Mouse (Mus musculus) cerebellum, adult 18-20 months (tissue): Measurements from ENCODE around the gene Ncor2.

Experiments
- DNase-seq, 2 experiments: peaks; one replicate each; pipeline ENCODE4 v3.0.0; 2021

Gene Ncor2

GRCm38 (mm10) chr5:125125219-125125618 lies 53.8 kb downstream of the Ncor2 start:
- peak in 1 of 2 experiments; percentile 41 for DNase-seq

GRCm38 (mm10) chr5:125124002-125124401 lies 55.0 kb downstream of the Ncor2 start:
- DNase-seq = no peak

DNA sequence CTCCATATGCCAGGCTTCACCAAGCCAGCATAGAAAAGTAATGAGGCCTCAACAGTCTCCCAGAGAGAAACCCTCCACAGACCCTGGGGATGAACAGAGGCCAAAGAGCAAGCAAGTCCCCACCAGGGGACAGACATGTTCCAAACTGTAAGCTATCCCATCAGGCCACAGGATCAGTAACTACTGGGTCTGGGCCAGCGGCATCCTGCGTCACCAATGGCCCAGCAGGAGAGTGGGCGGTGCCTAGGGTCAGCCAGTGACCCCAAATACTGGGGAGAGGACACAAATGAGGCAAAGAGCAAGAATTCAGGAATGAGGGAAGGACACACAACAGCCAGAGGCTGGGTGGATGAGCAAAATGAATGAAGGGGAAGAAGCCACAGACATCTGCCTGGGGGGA lies 55.8 kb downstream of the Ncor2 start:
- DNase-seq = no peak

- no peak for DNase-seq
Measured at GRCm38 (mm10) chr5:125122546-125122945, 56.5 kb downstream of the Ncor2 start.

DNA sequence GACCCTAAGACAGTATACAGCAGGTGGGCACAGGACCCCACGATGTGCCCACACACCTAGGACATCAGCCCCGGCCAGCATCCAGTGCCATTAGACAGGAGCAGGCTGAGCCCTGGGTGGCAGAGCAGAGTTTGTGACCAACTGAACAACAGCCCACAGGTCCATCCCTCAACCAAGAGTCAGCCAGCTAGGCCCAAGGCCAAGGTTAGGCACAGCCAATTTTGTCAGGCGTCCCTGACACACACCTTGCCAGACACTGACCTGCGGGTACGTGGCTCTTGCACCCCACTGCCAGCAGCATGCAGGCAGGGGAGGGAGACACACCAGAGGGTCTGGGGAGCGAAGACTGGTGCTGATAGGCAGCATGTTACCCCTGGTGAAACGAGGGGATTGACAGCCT lies 57.0 kb downstream of the Ncor2 start:
- DNase-seq = peak; percentile 47 to 55

- no peak for DNase-seq
Measured at GRCm38 (mm10) chr5:125120517-125121303, 58.3 kb downstream of the Ncor2 start.

GRCm38 (mm10) chr5:125117238-125117637 lies 61.8 kb downstream of the Ncor2 start:
- peak; percentile 47 to 54 for DNase-seq

DNA sequence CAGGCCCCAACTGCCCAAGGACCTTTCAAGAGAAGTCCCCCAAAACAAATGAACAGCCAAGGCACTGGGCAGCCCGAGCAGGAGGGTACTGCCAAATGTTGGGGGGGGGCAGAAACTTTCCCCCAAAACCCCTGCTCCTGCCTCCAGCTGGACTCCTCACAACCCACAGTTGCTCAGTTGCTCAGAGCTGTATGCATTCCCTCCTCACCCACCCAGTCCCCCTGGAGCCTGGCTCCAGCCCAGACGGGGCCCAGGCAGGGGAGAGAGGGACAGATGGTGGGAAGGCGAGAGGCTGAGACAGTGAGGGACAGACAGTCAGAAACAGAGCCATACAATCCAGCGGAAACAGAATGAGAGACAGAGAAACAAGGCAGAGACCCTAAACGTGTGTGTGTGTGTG lies 66.0 kb downstream of the Ncor2 start:
- no peak for DNase-seq

DNA sequence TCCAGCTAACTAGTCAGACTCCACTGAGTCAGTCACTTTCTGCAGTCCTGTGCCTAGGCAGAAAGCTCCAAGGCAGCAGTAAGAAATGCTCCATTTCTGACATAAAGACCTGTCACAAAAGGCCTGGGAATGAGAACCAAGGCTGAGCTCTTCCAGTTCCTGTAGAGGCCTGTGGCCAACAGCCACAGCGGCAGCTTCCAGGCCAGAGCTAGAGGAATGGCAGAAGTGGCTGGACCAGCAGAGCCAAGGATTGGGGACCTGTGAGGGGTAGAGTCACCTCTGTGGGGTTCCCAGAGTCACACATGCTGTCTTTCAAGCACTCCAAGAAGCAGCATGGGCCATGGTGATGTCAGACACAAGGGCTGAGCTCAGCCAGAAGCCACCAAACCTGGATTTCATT lies 66.4 kb downstream of the Ncor2 start:
- no peak for DNase-seq

DNA sequence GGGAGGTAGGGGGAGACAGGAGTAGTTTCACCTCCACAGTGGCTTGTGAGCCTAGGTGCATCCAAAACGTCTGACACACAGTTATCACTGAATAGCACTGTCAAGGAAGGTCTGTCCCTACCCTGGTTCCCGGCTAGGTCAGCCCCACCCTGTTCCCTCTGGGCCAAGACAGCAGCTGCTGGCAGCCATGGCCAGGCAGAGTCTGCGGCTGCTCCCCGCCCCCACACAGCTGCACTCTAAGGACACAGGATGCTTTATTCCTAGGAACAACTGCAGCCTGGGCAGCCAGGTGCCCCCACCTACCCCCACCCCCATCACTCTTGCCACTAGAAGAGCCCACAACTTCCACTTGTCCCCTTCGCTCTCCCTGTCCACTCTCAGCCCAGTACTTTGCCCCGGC lies 67.9 kb downstream of the Ncor2 start:
- DNase-seq = no peak

DNA sequence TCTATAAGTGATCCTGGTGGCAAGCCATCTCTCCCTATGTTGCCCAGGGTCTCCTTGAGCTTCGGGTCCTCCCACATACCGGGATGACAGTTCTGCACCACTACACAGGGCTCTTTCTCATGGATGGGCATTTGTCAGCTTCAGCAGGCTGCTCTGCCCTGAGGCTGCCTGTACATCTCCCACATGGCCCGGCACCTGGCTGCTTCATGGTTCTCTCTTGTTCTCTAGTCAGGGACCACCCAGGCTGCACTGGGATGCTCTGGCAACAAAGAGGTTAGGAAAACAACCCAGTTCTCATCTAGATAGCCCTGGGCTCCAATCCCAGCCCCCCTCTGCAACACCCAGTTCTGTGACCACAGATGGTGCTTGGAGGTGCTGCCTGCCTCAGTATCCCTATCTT lies 68.3 kb downstream of the Ncor2 start:
- no peak for DNase-seq

DNA sequence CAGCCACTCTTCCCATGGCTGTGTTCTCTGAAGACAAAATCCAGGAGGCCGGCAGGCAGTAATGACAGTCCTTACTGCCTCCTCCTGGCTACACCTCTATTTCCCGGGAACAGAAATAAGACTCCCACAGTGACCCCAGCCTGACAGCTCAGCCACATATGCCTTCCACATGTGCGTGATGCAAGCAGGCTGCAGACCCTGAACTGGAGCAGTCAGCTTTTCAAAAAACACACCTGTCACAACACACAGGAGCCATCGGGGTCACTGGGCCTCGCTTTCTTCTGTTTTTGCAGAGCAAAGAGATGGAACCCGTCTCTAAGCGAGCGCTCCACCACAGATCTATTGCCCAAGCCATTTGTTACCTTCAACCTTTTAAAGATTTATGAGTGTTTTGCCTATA lies 68.8 kb downstream of the Ncor2 start:
- DNase-seq = no peak

DNA sequence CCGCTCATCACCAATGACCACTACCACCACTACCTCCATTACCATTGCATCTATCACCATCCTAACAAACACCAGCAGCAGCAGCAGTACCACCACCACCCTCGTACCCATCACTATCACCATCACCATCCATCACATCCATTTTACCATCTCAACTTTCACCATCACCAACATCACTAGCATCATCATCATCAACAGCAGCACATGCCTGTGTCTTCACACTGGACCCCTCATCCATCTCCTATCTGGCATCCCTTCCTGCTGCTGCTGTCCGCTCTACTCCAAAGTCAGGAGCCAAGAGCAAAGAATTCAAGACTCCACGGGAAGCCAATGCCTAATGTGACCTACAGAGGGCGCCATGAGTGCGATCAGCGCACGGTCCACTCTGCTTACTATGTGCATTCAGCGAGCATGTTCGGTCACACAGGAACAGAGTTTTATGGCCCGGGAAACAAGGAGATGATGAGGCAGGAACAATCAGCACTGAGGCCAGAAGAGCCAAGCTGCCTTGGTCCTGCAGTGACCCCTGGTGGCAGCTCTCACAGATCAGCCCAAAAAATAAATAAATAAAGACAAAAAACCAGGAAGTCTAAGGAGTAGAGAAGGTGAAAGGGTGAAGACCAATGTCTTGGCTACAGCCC lies 71.9 kb downstream of the Ncor2 start:
- peak; percentile 64 to 77 for DNase-seq

- DNase-seq = peak; percentile 74 to 77
Measured at GRCm38 (mm10) chr5:125106191-125106590, 72.8 kb downstream of the Ncor2 start.

- no peak for DNase-seq
Measured at GRCm38 (mm10) chr5:125104841-125105240, 74.2 kb downstream of the Ncor2 start.

DNA sequence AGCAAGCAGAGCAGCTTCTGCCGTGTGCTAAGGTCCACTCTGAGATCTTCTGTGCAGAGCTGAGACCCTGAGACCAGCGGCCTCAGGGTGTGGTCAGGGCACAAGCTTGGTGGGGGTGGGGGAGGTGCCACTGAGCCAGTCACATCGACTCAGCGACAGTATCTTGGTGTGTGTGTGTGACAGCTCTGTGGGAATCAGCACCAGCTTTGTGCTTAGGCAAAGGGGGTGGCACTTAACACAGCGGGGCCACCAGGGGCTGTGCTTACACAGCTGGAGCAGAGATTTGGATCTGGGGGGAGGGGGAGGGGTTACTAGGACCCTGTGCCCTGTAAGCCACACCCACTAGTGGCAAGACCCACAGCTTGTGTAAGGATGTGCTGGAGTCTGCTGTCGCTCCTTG lies 75.6 kb downstream of the Ncor2 start:
- no peak for DNase-seq

- no peak for DNase-seq
Measured at GRCm38 (mm10) chr5:125102907-125103306, 76.1 kb downstream of the Ncor2 start.

- no peak for DNase-seq
Measured at GRCm38 (mm10) chr5:125102352-125102751, 76.7 kb downstream of the Ncor2 start.

DNA sequence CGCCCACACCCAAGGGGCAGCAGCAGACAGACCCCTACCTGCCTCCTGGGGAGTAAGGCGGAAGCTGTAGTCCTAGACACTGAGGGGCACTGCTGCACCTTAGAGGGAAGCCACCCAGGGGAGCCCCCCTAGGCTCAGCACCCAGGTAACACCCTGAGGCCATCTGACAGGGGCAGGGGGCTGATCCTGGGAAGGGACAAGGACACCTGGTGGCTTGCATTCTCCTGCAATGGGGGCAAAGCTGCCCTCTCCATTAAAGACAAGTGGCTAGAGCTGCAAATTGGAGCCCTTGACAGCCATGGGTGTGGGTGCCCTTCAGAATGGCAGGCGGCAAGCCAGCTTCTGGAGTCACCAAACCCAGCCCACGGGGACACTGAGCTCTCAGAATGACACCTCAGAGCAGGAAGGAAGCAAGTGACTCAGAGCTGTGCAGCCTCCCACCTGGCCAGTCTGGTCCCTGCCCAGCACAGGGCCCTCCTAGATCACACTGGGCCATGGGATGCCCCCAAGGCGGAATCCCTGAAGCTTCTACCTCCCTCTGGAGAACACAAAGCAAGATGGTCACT lies 79.2 kb downstream of the Ncor2 start:
- no peak for DNase-seq

DNA sequence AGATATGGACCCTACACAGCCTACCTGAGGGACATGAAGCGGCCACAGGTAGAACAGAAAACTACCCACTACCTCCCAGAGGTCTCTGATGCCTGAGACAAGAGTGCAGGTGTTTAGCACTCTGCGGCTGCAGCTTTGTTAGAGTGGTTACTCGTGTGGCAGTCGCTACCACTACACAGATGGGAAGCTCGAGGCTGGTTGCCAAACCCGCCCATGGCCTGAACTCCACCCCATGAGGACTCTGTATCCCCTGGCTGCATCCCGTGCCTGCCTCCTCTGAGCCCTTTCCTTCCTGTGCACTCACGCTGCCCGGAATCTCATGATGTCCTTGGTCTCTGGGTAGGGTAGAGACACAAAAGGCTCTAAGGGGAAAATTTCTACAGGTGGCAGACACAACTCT lies 80.3 kb downstream of the Ncor2 start:
- no peak for DNase-seq

DNA sequence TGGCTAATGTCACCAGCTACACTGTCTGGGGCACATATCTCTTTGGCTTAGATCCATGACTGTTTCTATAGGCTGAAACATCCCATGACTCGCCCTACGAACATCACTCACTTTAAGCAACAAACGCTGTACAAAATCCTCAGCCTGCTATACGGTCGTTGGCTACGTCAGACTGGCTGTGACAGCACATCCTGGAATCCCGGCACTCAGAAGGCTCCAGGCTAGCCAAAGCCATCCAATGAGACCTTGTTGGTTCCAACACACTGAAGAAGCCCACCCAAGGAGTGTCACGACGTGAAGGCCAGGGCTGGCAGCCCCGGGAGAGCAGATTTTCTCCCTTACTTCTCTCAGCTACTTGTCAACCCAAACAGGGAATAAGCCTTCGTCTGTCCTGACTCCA lies 82.7 kb downstream of the Ncor2 start:
- no peak for DNase-seq

- DNase-seq = no peak
Measured at GRCm38 (mm10) chr5:125095525-125096175, 83.4 kb downstream of the Ncor2 start.

GRCm38 (mm10) chr5:125093795-125094194 lies 85.2 kb downstream of the Ncor2 start:
- DNase-seq = no peak

DNA sequence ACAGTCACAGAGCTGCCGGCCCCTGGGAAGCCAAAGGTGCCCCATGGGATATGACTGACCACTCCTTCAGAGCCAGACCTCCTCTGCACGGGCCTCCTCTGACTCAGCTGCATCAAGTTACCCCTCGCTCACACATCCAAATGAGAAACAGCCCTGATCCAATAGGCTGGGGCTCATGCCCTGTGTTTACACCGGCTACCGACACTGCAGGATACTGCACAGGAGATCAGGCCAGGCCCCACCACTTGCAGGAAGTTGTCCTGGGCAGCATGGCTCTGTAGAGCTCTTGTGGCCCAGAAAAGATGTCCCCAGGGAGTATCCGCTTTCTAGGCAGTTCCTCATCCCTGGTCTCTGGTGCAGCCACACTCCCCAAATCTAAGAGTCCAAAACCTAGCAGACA lies 90.9 kb downstream of the Ncor2 start:
- no peak for DNase-seq
